In the genomic region with DNA sequence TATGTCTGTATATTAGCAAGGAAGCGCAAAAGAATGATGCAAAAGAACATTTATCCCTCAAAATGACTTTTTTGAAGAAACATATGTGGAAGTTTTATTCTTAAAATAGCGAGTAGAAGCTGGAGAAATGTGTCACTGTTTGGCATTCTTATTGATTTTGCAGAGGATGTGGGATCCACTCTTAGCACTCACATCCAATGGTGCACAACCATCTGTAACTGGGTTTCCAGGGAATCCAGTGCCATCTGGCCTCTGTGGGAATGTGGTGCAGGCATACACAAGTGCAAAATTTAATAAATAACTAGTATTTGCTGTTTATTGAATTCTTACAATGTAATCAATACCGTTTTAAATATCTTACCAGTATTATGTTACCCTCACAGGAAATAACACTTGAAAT, we compare ENCODE assay signal across 23 mouse cellular contexts.
DNase-seq lines count a peak whose midpoint lies in the region; ATAC-seq and TF ChIP-seq lines count a peak whose summit lies in the region.
"Had no signal": no experiment of that assay in that cellular context is flagged by ENCODE, and none has a peak within 500 bp of the region (broad histone marks: within the 10 kb centered on the region; RNA-seq: fewer than 3 reads in every experiment).

No protein-coding gene starts in this region.

- no peak overlapping the region for H3K4me2 ChIP-seq in liver, embryonic 11.5 days
- H3K4me2 ChIP-seq: forebrain, embryonic 15.5 days; heart, embryonic 15.5 days; hindbrain, embryonic 15.5 days; liver, embryonic 12.5 days; midbrain, embryonic 12.5 days had no signal

- peaks cover 5% of the 10 kb centered on the region; the same call in 1 of the 2 replicates for H3K4me1 ChIP-seq in liver, adult 2 months (ENCODE audit: control insufficient read depth, insufficient read depth, low read length)
- no peaks in the 10 kb centered on the region for H3K4me1 ChIP-seq in liver, embryonic 11.5 days (replicated peaks; ENCODE audit: control insufficient read depth, insufficient read depth, low read length)
- H3K4me1 ChIP-seq: embryonic facial prominence, embryonic 10.5 days; heart, embryonic 15.5 days; hindbrain, embryonic 15.5 days; liver, embryonic 12.5 days; midbrain, embryonic 12.5 days had no signal

- no peak overlapping the region for H3K9ac ChIP-seq in liver, adult 2 months (ENCODE audit: low read depth, low read length)
- no peak overlapping the region for H3K9ac ChIP-seq in liver, embryonic 11.5 days (ENCODE audit: low read depth, low read length)
- H3K9ac ChIP-seq: forebrain, embryonic 15.5 days; heart, embryonic 15.5 days; hindbrain, embryonic 15.5 days; liver, embryonic 12.5 days; midbrain, embryonic 12.5 days had no signal

- H3K27ac ChIP-seq in liver, adult 2 months (replicated peaks; ENCODE audit: insufficient read depth, low read depth, low read length), result no peak overlapping the region
- no peak overlapping the region for H3K27ac ChIP-seq in liver, embryonic 11.5 days (ENCODE audit: low read depth, low read length)
- no peak overlapping the region for H3K27ac ChIP-seq in layer of hippocampus, adult 2 months
- H3K27ac ChIP-seq: embryonic facial prominence, embryonic 10.5 days; forebrain, embryonic 15.5 days; heart, embryonic 15.5 days; hindbrain, embryonic 15.5 days; liver, embryonic 12.5 days; midbrain, embryonic 12.5 days; stomach, postnatal 0 days had no signal

- 40% methylated on average over 3 of the region's 3 CpGs for WGBS in liver, adult 2 months
- 68% methylated on average over 3 of the region's 3 CpGs for WGBS in liver, embryonic 11.5 days

- no peak for TF ChIP-seq POLR2A in liver, adult 2 months (IDR thresholded peaks at IDR 0.05; ENCODE audit: extremely low read depth, insufficient read depth, low read length)

- no peak overlapping the region for H3K4me3 ChIP-seq in liver, adult 2 months (ENCODE audit: insufficient read depth, low read depth, low read length)
- no peak overlapping the region for H3K4me3 ChIP-seq in liver, embryonic 11.5 days (ENCODE audit: low read depth, low read length)
- H3K4me3 ChIP-seq in layer of hippocampus, adult 2 months, result no peak overlapping the region
- H3K4me3 ChIP-seq: embryonic facial prominence, embryonic 10.5 days; forebrain, embryonic 15.5 days; heart, embryonic 15.5 days; hindbrain, embryonic 15.5 days; liver, embryonic 12.5 days; midbrain, embryonic 12.5 days had no signal

- H3K79me2 ChIP-seq in liver, adult 2 months (ENCODE audit: control insufficient read depth, insufficient read depth, low read length), result no peaks in the 10 kb centered on the region

- H3K27me3 ChIP-seq in liver, adult 2 months (ENCODE audit: control insufficient read depth, insufficient read depth, low read length), result no peaks in the 10 kb centered on the region
- H3K27me3 ChIP-seq in liver, embryonic 11.5 days (replicated peaks; ENCODE audit: control insufficient read depth, insufficient read depth, low read length), result no peaks in the 10 kb centered on the region
- H3K27me3 ChIP-seq: forebrain, embryonic 15.5 days; heart, embryonic 15.5 days; hindbrain, embryonic 15.5 days; liver, embryonic 12.5 days; midbrain, embryonic 12.5 days had no signal

- no peaks in the 10 kb centered on the region for H3K36me3 ChIP-seq in liver, adult 2 months (ENCODE audit: control insufficient read depth, insufficient read depth, low read length)
- no peaks in the 10 kb centered on the region for H3K36me3 ChIP-seq in liver, embryonic 11.5 days (ENCODE audit: control insufficient read depth, insufficient read depth, low read length)
- H3K36me3 ChIP-seq: embryonic facial prominence, embryonic 10.5 days; forebrain, embryonic 15.5 days; heart, embryonic 15.5 days; hindbrain, embryonic 15.5 days; liver, embryonic 12.5 days; midbrain, embryonic 12.5 days had no signal

- DNase-seq in frontal cortex, postnatal 14 days (ENCODE audit: low spot score in 2 of 2), result no peak
- DNase-seq in liver, adult 2 months (ENCODE audit: extremely low read depth, low read depth, low spot score), result peak; percentile 77
- DNase-seq in liver, embryonic 11.5 days (ENCODE audit: low spot score), result no peak
- peak; percentile 56 to 67 for DNase-seq in layer of hippocampus, adult 2 months (ENCODE audit: low spot score in 2 of 2)
- peak; percentile 43 for DNase-seq in layer of hippocampus, postnatal 36 days
- DNase-seq in ovary, postnatal 14 days (ENCODE audit: low spot score), result no peak
- DNase-seq in kidney, adult 8-10 months, result no peak
- DNase-seq: adrenal gland, adult 8-10 months; cerebellum, adult 9-10 months; heart, postnatal 4 days; kidney, adult 2 months; kidney, postnatal 10 days; lung, adult 18-20 months; lung, postnatal 10 days had no signal

- H3K9me3 ChIP-seq in liver, embryonic 11.5 days (ENCODE audit: control insufficient read depth, low read length), result no peaks in the 10 kb centered on the region
- H3K9me3 ChIP-seq: embryonic facial prominence, embryonic 10.5 days; forebrain, embryonic 15.5 days; heart, embryonic 15.5 days; hindbrain, embryonic 15.5 days; liver, embryonic 12.5 days; midbrain, embryonic 12.5 days had no signal

- peak; percentile 31; the same call in 1 of the 2 replicates for TF ChIP-seq CTCF in liver, adult 2 months (IDR thresholded peaks at IDR 0.05; ENCODE audit: low read depth, low read length)
- TF ChIP-seq CTCF in layer of hippocampus, adult 2 months (conservative IDR thresholded peaks at IDR 0.05), result no peak

- ATAC-seq in frontal cortex, adult (ENCODE audit: low TSS enrichment), result peak; percentile 73
- ATAC-seq in liver, embryonic 11.5 days (replicated peaks; ENCODE audit: low FRiP score), result no peak
- ATAC-seq: activated CD4-positive, CD25-positive, alpha-beta regulatory T cell, adult 4 months; forebrain, embryonic 15.5 days; liver, embryonic 12.5 days had no signal

Comparison
In these comparisons a context has a peak if more than half of its experiments do, and no peak if none do; other contexts are left out.
1. DNase-seq: peak in liver, adult 2 months (single experiment), layer of hippocampus, adult 2 months (2 of 2) and layer of hippocampus, postnatal 36 days (2 of 2); none in frontal cortex, postnatal 14 days (0 of 2), liver, embryonic 11.5 days (single experiment), ovary, postnatal 14 days (single experiment) and kidney, adult 8-10 months (0 of 2).